In genomic region chr5:110769272-110769671, GRCm38 (mm10) we compare ENCODE assay signal across 9 mouse cellular contexts. TPM values are rescaled to one million over a fixed set of nuclear protein-coding genes. Genes with fewer than 3 reads are reported as not detected.
DNase-seq lines count a peak whose midpoint lies in the region; ATAC-seq and TF ChIP-seq lines count a peak whose summit lies in the region.
"Had no signal": no experiment of that assay in that cellular context is flagged by ENCODE, and none has a peak within 500 bp of the region (broad histone marks: within the 10 kb centered on the region; RNA-seq: fewer than 3 reads in every experiment).

No protein-coding gene starts in this region.

- 43% methylated on average over 4 of the region's 4 CpGs for WGBS in kidney, adult 2 months
- 68% methylated on average over 4 of the region's 4 CpGs for WGBS in hindbrain, embryonic 15.5 days
- 67% methylated on average over 4 of the region's 4 CpGs for WGBS in midbrain, embryonic 14.5 days

- H3K27me3 ChIP-seq in kidney, adult 2 months (replicated peaks; ENCODE audit: control insufficient read depth, insufficient read depth, low read length) = no peaks in the 10 kb centered on the region
- no peaks in the 10 kb centered on the region for H3K27me3 ChIP-seq in hindbrain, embryonic 15.5 days
- no peaks in the 10 kb centered on the region for H3K27me3 ChIP-seq in midbrain, embryonic 14.5 days (ENCODE audit: control insufficient read depth, insufficient read depth, low read length)

- TF ChIP-seq POLR2A in kidney, adult 2 months (IDR thresholded peaks at IDR 0.05; ENCODE audit: low read depth, low read length) = no peak

- H3K9me3 ChIP-seq in hindbrain, embryonic 15.5 days = no peaks in the 10 kb centered on the region
- H3K9me3 ChIP-seq in midbrain, embryonic 14.5 days (ENCODE audit: control insufficient read depth, low read length) = no peaks in the 10 kb centered on the region

- H3K9ac ChIP-seq in hindbrain, embryonic 15.5 days = peak overlapping the region; percentile 64
- peak overlapping the region; percentile 86 for H3K9ac ChIP-seq in midbrain, embryonic 14.5 days (replicated peaks; ENCODE audit: low read length)

- ATAC-seq in hindbrain, embryonic 15.5 days (ENCODE audit: low FRiP score, low read depth) = no peak
- no peak for ATAC-seq in midbrain, embryonic 14.5 days (ENCODE audit: low FRiP score, low TSS enrichment)

- H3K4me3 ChIP-seq in kidney, adult 2 months (ENCODE audit: insufficient read depth, low read depth, low read length) = peak overlapping the region; percentile 74; the same call in 1 of the 2 replicates
- peak overlapping the region; percentile 62 for H3K4me3 ChIP-seq in hindbrain, embryonic 15.5 days
- H3K4me3 ChIP-seq in midbrain, embryonic 14.5 days (replicated peaks; ENCODE audit: low read depth, low read length) = peak overlapping the region; percentile 89

- TF ChIP-seq CTCF in kidney, adult 2 months (conservative IDR thresholded peaks at IDR 0.05; ENCODE audit: insufficient read depth, insufficient read length, low read depth, low read length) = no peak

- no peak for DNase-seq in kidney, adult 2 months
- DNase-seq in kidney, adult 8-10 months = no peak
- peak; percentile 43 for DNase-seq in c-Kit-positive CD71-positive TER-119-negative erythroid progenitor cells, embryonic 14.5 days (ENCODE audit: low read depth)
- no peak for DNase-seq in midbrain, embryonic 14.5 days
- DNase-seq in embryo, embryonic 9.5 days (ENCODE audit: extremely low spot score) = no peak
- no peak for DNase-seq in c-Kit-positive CD71-positive TER-119-positive erythroid progenitor cells, embryonic 14.5 days (ENCODE audit: low spot score)
- DNase-seq in kidney, adult 11 months = no peak
- DNase-seq: left cerebral cortex, postnatal 4 days had no signal

- H3K27ac ChIP-seq in kidney, adult 2 months (ENCODE audit: insufficient read depth, low read depth, low read length) = no peak overlapping the region
- peak overlapping the region; percentile 90; the same call in 1 of the 2 replicates for H3K27ac ChIP-seq in hindbrain, embryonic 15.5 days (replicated peaks)
- H3K27ac ChIP-seq in midbrain, embryonic 14.5 days (replicated peaks; ENCODE audit: low read depth, low read length) = no peak overlapping the region

- no peaks in the 10 kb centered on the region for H3K36me3 ChIP-seq in kidney, adult 2 months (ENCODE audit: control insufficient read depth, insufficient read depth, low read length)
- no peaks in the 10 kb centered on the region for H3K36me3 ChIP-seq in hindbrain, embryonic 15.5 days
- peaks cover 10% of the 10 kb centered on the region for H3K36me3 ChIP-seq in midbrain, embryonic 14.5 days (ENCODE audit: control insufficient read depth, insufficient read depth, low read length)

- H3K4me2 ChIP-seq in hindbrain, embryonic 15.5 days = peak overlapping the region; percentile 74
- H3K4me2 ChIP-seq in midbrain, embryonic 14.5 days (ENCODE audit: low read length) = peak overlapping the region; percentile 74

- peaks cover 8% of the 10 kb centered on the region; the same call in 1 of the 2 replicates for H3K4me1 ChIP-seq in kidney, adult 2 months (ENCODE audit: control insufficient read depth, insufficient read depth, low read length)
- H3K4me1 ChIP-seq in hindbrain, embryonic 15.5 days (replicated peaks) = peaks cover 22% of the 10 kb centered on the region
- H3K4me1 ChIP-seq in midbrain, embryonic 14.5 days (ENCODE audit: control insufficient read depth, insufficient read depth, low read length) = peaks cover 13% of the 10 kb centered on the region

RNA-seq across cellular contexts. Expression of gene Ep400, which starts 1.2 kb away (rescaled TPM):
- polyA plus RNA-seq in kidney, adult 2 months (2012; rRNA removed) = 28.2 and 29.6 TPM in 2 replicates
- polyA plus RNA-seq in hindbrain, embryonic 15.5 days (2015; fragmentation: Nextera tagmentation; extraction: Ambion mirVana) = 50.8 and 51.3 TPM in 2 replicates
- polyA plus RNA-seq in midbrain, embryonic 14.5 days (2014; fragmentation: Nextera tagmentation; extraction: Ambion mirVana) = 41.0 and 55.3 TPM in 2 replicates

RNA-seq across cellular contexts. Expression of gene Pus1, which starts 11.2 kb away (rescaled TPM):
- 38.6 TPM in 2 replicates for polyA plus RNA-seq in kidney, adult 2 months (2012; rRNA removed)
- polyA plus RNA-seq in hindbrain, embryonic 15.5 days (2015; fragmentation: Nextera tagmentation; extraction: Ambion mirVana) = 22.8 and 23.3 TPM in 2 replicates
- polyA plus RNA-seq in midbrain, embryonic 14.5 days (2014; fragmentation: Nextera tagmentation; extraction: Ambion mirVana) = 12.5 and 13.5 TPM in 2 replicates

RNA-seq across cellular contexts. Expression of gene Ulk1, which starts 40.6 kb away (rescaled TPM):
- 43.7 and 44.0 TPM in 2 replicates for polyA plus RNA-seq in kidney, adult 2 months (2012; rRNA removed)
- polyA plus RNA-seq in hindbrain, embryonic 15.5 days (2015; fragmentation: Nextera tagmentation; extraction: Ambion mirVana) = 28.5 and 29.5 TPM in 2 replicates
- polyA plus RNA-seq in midbrain, embryonic 14.5 days (2014; fragmentation: Nextera tagmentation; extraction: Ambion mirVana) = 59.0 and 66.0 TPM in 2 replicates
